Mouse (Mus musculus) erythroblast, embryonic 14.5 days (primary cell): Measurements from ENCODE around the gene Fscn2.

Experiments
- GATA1 ChIP-seq: IDR thresholded peaks from 2 replicates; pipeline ENCODE4 v1.6.1; 2012; ENCODE audit warnings: low read length, inconsistent platforms, mixed read lengths
- TAL1 ChIP-seq: IDR thresholded peaks from 3 replicates; pipeline ENCODE4 v1.6.1; 2012; ENCODE audit warnings: low read length, inconsistent platforms, mixed read lengths

DNA sequence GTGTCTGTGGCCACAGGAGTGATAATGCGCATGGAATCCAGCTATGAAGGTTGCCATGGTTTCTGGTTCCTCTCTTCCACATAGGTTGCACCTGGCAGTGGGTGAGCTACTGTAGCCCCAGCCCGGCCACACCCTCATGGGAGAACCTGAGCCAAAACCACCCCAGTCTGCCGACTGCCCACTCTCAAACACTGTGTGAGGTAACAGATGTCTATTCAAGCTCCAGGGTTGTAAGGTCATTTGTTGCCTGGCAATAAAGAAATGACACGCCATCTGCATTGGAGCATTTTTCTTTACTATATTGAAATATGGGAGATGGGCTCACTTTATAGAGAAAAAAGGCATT, 45.9 kb upstream of the Fscn2 start:
- no peak for TF ChIP-seq GATA1
- no peak for TF ChIP-seq TAL1
